Mouse (Mus musculus) v-Abl transformed pro-B cells (cell line): Measurements from ENCODE around the gene 4933402N22Rik.
"Not testable (repeated sequence)": the region's sequence is repeated elsewhere in the genome, so short reads cannot be mapped to it uniquely, and the experiment has no call there.

Experiments
- in situ Hi-C, 2 experiments: fragments of 400-800 bp; cut with MboI; formaldehyde crosslinking; loops; one replicate each; pipeline ENCODE4 v1.15.1; 2025; ENCODE audit not compliant: unreplicated experiment in 2 of 2

Gene 4933402N22Rik

GRCm38 (mm10) chr5:11917743-11918142, at the start of gene 4933402N22Rik:
Gene 4933402N22Rik, plus strand, starts transcription at chr5:11918043.
- in situ Hi-C loops, result not testable (repeated sequence)

DNA sequence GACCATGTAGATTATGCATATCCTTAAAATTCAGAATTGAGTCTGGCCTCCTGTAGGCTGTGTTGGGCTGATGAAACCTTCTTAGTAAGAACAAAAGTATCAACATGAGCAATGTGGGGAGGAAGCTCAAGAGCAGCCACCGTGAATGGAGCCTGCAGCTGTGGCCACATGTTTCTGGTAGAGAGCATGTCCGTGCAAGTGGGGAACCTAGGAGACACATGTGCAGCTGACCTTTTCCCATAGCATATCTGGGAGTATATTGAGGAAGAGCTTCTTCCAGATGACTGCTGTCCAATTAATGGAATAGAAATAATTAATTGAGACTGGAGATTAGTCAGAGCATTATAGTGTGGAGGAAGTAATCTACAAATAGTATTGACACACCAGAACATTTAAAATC, 5.9 kb downstream of the 4933402N22Rik start:
- in situ Hi-C loops, result not testable (repeated sequence)
